Mouse (Mus musculus) midbrain, embryonic 13.5 days (tissue): Measurements from ENCODE around the gene Primpol. TPM values are rescaled to one million over a fixed set of nuclear protein-coding genes. Genes with fewer than 3 reads are reported as not detected.

Experiments
- polyA plus RNA-seq: library from polyadenylated mRNA; unstranded; fragments of >200 nt; fragmentation: Nextera tagmentation; extraction: Ambion mirVana; gene quantifications from 2 replicates; pipeline ENCODE4 v1.2.1, GENCODE M21; 2015

Primpol gene
- polyA plus RNA-seq, 1 experiment from 2014 or later: 9.3 TPM

Other genes starting within 250 kb of the Primpol start
- 10.9 and 11.2 TPM in 2 replicates for gene Acsl1, start 146.2 kb downstream of the Primpol start, polyA plus RNA-seq
- 13.6 and 13.8 TPM in 2 replicates for gene Cenpu, start 65.2 kb downstream of the Primpol start, polyA plus RNA-seq
- 204 and 216 TPM in 2 replicates for gene Casp3, start 79 bp upstream of the Primpol start, polyA plus RNA-seq
- gene Irf2, start 122.5 kb upstream of the Primpol start, polyA plus RNA-seq: 8.1 and 9.8 TPM in 2 replicates